Mouse (Mus musculus): ENCODE results near the gene Kpna7. TPM values are rescaled to one million over a fixed set of nuclear protein-coding genes. Genes with fewer than 3 reads are reported as not detected.
"Not testable (repeated sequence)": the region's sequence is repeated elsewhere in the genome, so short reads cannot be mapped to it uniquely, and the experiment has no call there.

The Kpna7 gene
- polyA plus RNA-seq, 1 experiment from 2014 or later, result not detected

DNA sequence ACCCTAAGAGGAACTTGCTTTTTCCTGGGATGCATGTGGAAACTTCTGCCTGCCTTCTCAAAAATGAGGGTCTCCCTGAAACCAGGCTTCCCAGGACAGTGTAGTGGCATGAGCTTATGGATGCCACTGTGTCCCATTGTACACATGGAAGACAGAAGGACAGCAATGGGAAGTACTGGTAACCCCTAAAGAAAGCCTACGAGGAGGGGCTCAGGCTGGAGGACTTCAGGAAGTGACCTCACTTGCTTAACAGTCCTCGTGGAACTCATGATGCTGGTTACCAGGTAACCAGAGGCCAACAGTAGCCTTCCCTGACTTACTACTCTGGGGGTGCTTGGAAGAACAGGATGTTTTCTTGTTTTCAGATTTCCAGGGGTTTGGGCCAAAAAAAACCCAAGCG, 41.1 kb downstream of the Kpna7 start, which contains the start of gene 1700018F24Rik:
Gene 1700018F24Rik (plus strand): TSS at position 301 of the 400 bp plus-strand sequence.
- H3K4me3 ChIP-seq (ENCODE audit: low read depth, low read length); H3K9me3 ChIP-seq (ENCODE audit: control insufficient read depth, low read depth, low read length); H3K4me1 ChIP-seq (ENCODE audit: control insufficient read depth, insufficient read depth, low read length); H3K9ac ChIP-seq (replicated peaks; ENCODE audit: low read depth, low read length); ATAC-seq (ENCODE audit: insufficient number of reproducible peaks, insufficient read depth, low FRiP score, low read depth); H3K27me3 ChIP-seq (ENCODE audit: control insufficient read depth, insufficient read depth, low read length); H3K27ac ChIP-seq (ENCODE audit: low read length); H3K4me2 ChIP-seq (replicated peaks; ENCODE audit: low read depth, low read length); H3K36me3 ChIP-seq (ENCODE audit: control insufficient read depth, insufficient read depth, low read length): not testable (repeated sequence)
- WGBS, result 67% methylated on average over 3 of the region's 3 CpGs

- no peaks in the 10 kb centered on the region for H3K27me3 ChIP-seq (ENCODE audit: control insufficient read depth, insufficient read depth, low read length)
- ATAC-seq (ENCODE audit: insufficient number of reproducible peaks, insufficient read depth, low FRiP score, low read depth), result no peak
- no peaks in the 10 kb centered on the region for H3K9me3 ChIP-seq (ENCODE audit: control insufficient read depth, low read depth, low read length)
- no peak overlapping the region for H3K4me2 ChIP-seq (replicated peaks; ENCODE audit: low read depth, low read length)
- no peaks in the 10 kb centered on the region for H3K4me1 ChIP-seq (ENCODE audit: control insufficient read depth, insufficient read depth, low read length)
- H3K36me3 ChIP-seq (ENCODE audit: control insufficient read depth, insufficient read depth, low read length), result no peaks in the 10 kb centered on the region
- no peak overlapping the region for H3K4me3 ChIP-seq (ENCODE audit: low read depth, low read length)
- H3K9ac ChIP-seq (replicated peaks; ENCODE audit: low read depth, low read length), result no peak overlapping the region
- 41% methylated on average over 4 of the region's 4 CpGs for WGBS
- no peak overlapping the region for H3K27ac ChIP-seq (ENCODE audit: low read length)
These were observed 42.2 kb downstream of the Kpna7 start for GRCm38 (mm10) chr5:145041628-145042027.

DNA sequence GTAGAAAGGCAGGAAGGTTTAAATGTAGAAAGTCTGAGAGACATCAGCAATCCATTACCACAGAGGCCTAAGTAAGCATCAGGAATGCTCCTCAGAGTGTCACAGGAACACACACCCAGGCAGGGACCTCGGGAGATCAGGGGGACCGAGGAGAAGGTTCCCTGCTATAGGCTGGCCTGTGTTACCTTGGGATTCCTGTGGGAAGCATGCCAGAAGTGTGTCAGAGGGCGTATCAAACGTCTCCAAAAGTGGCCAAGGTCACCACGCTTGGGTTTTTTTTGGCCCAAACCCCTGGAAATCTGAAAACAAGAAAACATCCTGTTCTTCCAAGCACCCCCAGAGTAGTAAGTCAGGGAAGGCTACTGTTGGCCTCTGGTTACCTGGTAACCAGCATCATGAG, 51.4 kb downstream of the Kpna7 start, which contains the start of gene Gm4871:
Gene Gm4871 (minus strand): TSS at position 364 of the 400 bp plus-strand sequence.
- WGBS, result 69% methylated on average over 5 of the region's 5 CpGs
- not testable (repeated sequence) for ATAC-seq (ENCODE audit: insufficient number of reproducible peaks, insufficient read depth, low FRiP score, low read depth); H3K27me3 ChIP-seq (ENCODE audit: control insufficient read depth, insufficient read depth, low read length)

GRCm38 (mm10) chr5:145030476-145030875, 53.4 kb downstream of the Kpna7 start:
- 86% methylated on average over 1 of the region's 1 CpGs for WGBS
- H3K9me3 ChIP-seq (ENCODE audit: control insufficient read depth, low read depth, low read length); ATAC-seq (ENCODE audit: insufficient number of reproducible peaks, insufficient read depth, low FRiP score, low read depth); H3K27me3 ChIP-seq (ENCODE audit: control insufficient read depth, insufficient read depth, low read length); H3K27ac ChIP-seq (ENCODE audit: low read length); H3K9ac ChIP-seq (replicated peaks; ENCODE audit: low read depth, low read length); H3K4me2 ChIP-seq (replicated peaks; ENCODE audit: low read depth, low read length); H3K36me3 ChIP-seq (ENCODE audit: control insufficient read depth, insufficient read depth, low read length); H3K4me3 ChIP-seq (ENCODE audit: low read depth, low read length); H3K4me1 ChIP-seq (ENCODE audit: control insufficient read depth, insufficient read depth, low read length): not testable (repeated sequence)

More for the DNA sequence above, 51.4 kb downstream of the Kpna7 start, which contains the start of gene Gm4871:
- H3K9ac ChIP-seq (replicated peaks; ENCODE audit: low read depth, low read length); H3K4me3 ChIP-seq (ENCODE audit: low read depth, low read length); H3K4me2 ChIP-seq (replicated peaks; ENCODE audit: low read depth, low read length); H3K9me3 ChIP-seq (ENCODE audit: control insufficient read depth, low read depth, low read length); H3K4me1 ChIP-seq (ENCODE audit: control insufficient read depth, insufficient read depth, low read length); H3K27ac ChIP-seq (ENCODE audit: low read length); H3K36me3 ChIP-seq (ENCODE audit: control insufficient read depth, insufficient read depth, low read length): not testable (repeated sequence)

DNA sequence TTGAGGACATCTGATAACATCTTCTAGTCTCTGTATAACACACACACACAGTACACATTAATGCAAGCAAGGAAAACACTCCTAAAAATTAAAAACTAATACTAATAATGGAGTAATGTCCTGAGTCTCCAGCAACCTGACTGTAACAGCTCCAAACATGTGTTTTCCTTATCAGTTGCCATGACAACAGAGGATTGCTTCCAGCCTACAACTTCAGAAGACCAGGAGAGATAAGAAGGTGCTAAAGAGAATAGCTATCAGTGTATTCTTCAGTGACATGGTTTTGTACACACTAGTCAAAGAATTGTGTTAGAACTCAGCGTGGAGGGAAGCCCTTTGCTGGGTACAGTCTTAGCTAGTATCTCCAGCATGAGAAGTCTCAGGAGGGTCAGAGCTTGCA, 63.1 kb downstream of the Kpna7 start:
- not testable (repeated sequence) for H3K4me1 ChIP-seq (ENCODE audit: control insufficient read depth, insufficient read depth, low read length); H3K4me2 ChIP-seq (replicated peaks; ENCODE audit: low read depth, low read length); H3K4me3 ChIP-seq (ENCODE audit: low read depth, low read length); H3K36me3 ChIP-seq (ENCODE audit: control insufficient read depth, insufficient read depth, low read length); H3K9ac ChIP-seq (replicated peaks; ENCODE audit: low read depth, low read length); H3K27ac ChIP-seq (ENCODE audit: low read length); H3K27me3 ChIP-seq (ENCODE audit: control insufficient read depth, insufficient read depth, low read length); ATAC-seq (ENCODE audit: insufficient number of reproducible peaks, insufficient read depth, low FRiP score, low read depth); H3K9me3 ChIP-seq (ENCODE audit: control insufficient read depth, low read depth, low read length)
- WGBS, result 50% methylated on average over 1 of the region's 1 CpGs

DNA sequence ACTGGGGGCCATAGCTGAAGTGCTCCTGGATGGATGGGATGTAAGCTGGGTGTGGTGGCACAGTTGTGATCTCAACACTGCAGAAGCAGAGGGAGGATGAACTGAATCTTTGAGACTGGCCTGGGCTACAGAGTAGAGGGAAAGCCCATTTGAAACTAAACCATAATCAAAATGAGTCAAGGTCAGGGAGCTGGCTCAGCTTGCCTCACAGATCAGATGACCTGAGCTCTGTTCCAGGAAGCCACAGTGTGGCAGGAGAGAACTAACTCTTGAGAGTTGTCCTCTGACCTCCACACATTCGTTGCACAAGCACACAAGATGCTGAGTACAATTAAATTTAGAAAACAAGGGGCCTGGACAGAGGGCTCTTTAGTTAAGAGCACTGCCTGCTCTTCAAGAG, 63.6 kb downstream of the Kpna7 start:
- H3K4me1 ChIP-seq (ENCODE audit: control insufficient read depth, insufficient read depth, low read length); ATAC-seq (ENCODE audit: insufficient number of reproducible peaks, insufficient read depth, low FRiP score, low read depth); H3K27ac ChIP-seq (ENCODE audit: low read length); H3K9ac ChIP-seq (replicated peaks; ENCODE audit: low read depth, low read length); H3K27me3 ChIP-seq (ENCODE audit: control insufficient read depth, insufficient read depth, low read length); H3K4me2 ChIP-seq (replicated peaks; ENCODE audit: low read depth, low read length); H3K9me3 ChIP-seq (ENCODE audit: control insufficient read depth, low read depth, low read length); H3K36me3 ChIP-seq (ENCODE audit: control insufficient read depth, insufficient read depth, low read length); H3K4me3 ChIP-seq (ENCODE audit: low read depth, low read length): not testable (repeated sequence)
- 61% methylated on average over 1 of the region's 1 CpGs for WGBS

- H3K4me3 ChIP-seq (ENCODE audit: low read depth, low read length); H3K27me3 ChIP-seq (ENCODE audit: control insufficient read depth, insufficient read depth, low read length): not testable (repeated sequence)
- 14% methylated on average over 1 of the region's 2 CpGs for WGBS
These were observed 67.1 kb downstream of the Kpna7 start for GRCm38 (mm10) chr5:145016761-145017160.

DNA sequence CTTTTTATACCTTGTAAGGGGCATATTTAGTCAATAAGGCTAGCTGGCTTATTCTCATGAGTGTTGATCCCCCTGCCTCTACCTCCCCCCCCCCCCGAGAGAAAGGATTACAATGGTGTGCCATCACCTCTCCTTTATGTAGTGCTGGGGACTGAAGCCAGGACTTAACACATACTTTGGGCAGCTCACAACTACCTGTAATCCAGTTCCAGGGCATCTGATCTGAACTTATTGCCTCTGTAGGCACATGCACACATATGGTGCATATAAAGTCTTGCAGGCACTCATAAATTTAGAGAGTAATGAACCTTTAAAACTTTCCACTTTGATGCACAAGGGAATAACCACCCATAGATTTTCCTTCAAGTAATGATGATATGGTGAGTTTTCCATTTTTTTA, 69.6 kb downstream of the Kpna7 start:
- Histone ChIP-seq H3K9ac (replicated peaks; ENCODE audit: low read depth, low read length) (no peak overlapping the region), H3K36me3 (ENCODE audit: control insufficient read depth, insufficient read depth, low read length) (no peaks in the 10 kb centered on the region), H3K9me3 (ENCODE audit: control insufficient read depth, low read depth, low read length) (no peaks in the 10 kb centered on the region), H3K27me3 (ENCODE audit: control insufficient read depth, insufficient read depth, low read length) (no peaks in the 10 kb centered on the region), H3K4me1 (ENCODE audit: control insufficient read depth, insufficient read depth, low read length) (no peaks in the 10 kb centered on the region), H3K4me2 (replicated peaks; ENCODE audit: low read depth, low read length) (no peak overlapping the region), H3K4me3 (ENCODE audit: low read depth, low read length) (no peak overlapping the region), H3K27ac (ENCODE audit: low read length) (no peak overlapping the region)
- no peak for ATAC-seq (ENCODE audit: insufficient number of reproducible peaks, insufficient read depth, low FRiP score, low read depth)
- 90% methylated on average over 1 of the region's 1 CpGs for WGBS

More at GRCm38 (mm10) chr5:145016761-145017160, 67.1 kb downstream of the Kpna7 start:
- ATAC-seq (ENCODE audit: insufficient number of reproducible peaks, insufficient read depth, low FRiP score, low read depth); H3K27ac ChIP-seq (ENCODE audit: low read length); H3K9ac ChIP-seq (replicated peaks; ENCODE audit: low read depth, low read length); H3K4me1 ChIP-seq (ENCODE audit: control insufficient read depth, insufficient read depth, low read length); H3K9me3 ChIP-seq (ENCODE audit: control insufficient read depth, low read depth, low read length); H3K4me2 ChIP-seq (replicated peaks; ENCODE audit: low read depth, low read length); H3K36me3 ChIP-seq (ENCODE audit: control insufficient read depth, insufficient read depth, low read length): not testable (repeated sequence)

DNA sequence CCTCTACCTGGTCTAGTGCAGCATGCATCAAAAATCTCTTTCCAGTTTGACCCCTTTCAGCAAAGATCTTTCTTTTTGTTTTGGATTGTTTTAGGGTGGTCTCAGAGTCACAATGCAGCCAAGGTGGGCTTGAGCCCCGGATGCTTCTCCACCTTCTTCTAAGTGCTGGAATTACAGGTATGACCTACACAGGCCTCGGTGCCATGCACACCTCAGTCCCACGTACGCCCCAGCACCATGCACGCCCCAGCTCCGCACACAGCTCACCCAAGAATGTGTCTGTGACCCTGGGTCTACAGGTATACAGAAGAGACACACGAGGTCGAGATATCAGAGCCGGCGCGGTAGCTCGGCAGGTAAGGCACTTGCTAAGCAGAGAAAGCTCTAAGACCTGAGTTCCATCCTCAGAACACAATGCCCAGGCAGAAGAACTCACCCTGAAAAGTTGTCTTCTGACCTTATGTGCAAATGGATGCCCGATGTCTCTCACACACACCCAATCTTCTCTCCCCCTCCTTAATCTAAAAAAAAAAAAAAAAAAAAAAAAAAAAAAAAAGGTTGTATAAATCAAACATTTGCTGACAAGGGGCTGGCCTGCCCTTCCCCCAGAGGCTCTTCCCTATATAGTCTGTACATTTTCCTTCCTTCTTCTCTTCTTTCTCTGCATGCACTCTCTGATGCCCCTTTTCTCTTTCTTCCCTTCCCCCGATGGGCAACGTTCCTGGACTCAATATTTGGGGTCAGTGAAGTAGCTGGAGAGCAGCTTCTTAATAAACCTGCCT, 74.8 kb downstream of the Kpna7 start:
- H3K27ac ChIP-seq (ENCODE audit: low read length), result no peak overlapping the region
- H3K9me3 ChIP-seq (ENCODE audit: control insufficient read depth, low read depth, low read length), result no peaks in the 10 kb centered on the region
- no peak overlapping the region for H3K4me2 ChIP-seq (replicated peaks; ENCODE audit: low read depth, low read length)
- no peak for ATAC-seq (ENCODE audit: insufficient number of reproducible peaks, insufficient read depth, low FRiP score, low read depth)
- no peaks in the 10 kb centered on the region for H3K4me1 ChIP-seq (ENCODE audit: control insufficient read depth, insufficient read depth, low read length)
- 85% methylated on average over 15 of the region's 15 CpGs for WGBS
- no peak overlapping the region for H3K4me3 ChIP-seq (ENCODE audit: low read depth, low read length)
- no peaks in the 10 kb centered on the region for H3K27me3 ChIP-seq (ENCODE audit: control insufficient read depth, insufficient read depth, low read length)
- no peak overlapping the region for H3K9ac ChIP-seq (replicated peaks; ENCODE audit: low read depth, low read length)
- no peaks in the 10 kb centered on the region for H3K36me3 ChIP-seq (ENCODE audit: control insufficient read depth, insufficient read depth, low read length)

All from stomach, embryonic 14.5 days (tissue).